Mouse (Mus musculus): ENCODE measurements around the gene Pde10a. TPM values are rescaled to one million over a fixed set of nuclear protein-coding genes. Genes with fewer than 3 reads are reported as not detected.

The Pde10a gene
- total RNA-seq (2014; rRNA removed) (37.8 and 38.5 TPM in 2 replicates), polyA plus RNA-seq (2015; fragmentation: Nextera tagmentation; extraction: Ambion mirVana) (8.2 and 8.4 TPM in 2 replicates)

DNA sequence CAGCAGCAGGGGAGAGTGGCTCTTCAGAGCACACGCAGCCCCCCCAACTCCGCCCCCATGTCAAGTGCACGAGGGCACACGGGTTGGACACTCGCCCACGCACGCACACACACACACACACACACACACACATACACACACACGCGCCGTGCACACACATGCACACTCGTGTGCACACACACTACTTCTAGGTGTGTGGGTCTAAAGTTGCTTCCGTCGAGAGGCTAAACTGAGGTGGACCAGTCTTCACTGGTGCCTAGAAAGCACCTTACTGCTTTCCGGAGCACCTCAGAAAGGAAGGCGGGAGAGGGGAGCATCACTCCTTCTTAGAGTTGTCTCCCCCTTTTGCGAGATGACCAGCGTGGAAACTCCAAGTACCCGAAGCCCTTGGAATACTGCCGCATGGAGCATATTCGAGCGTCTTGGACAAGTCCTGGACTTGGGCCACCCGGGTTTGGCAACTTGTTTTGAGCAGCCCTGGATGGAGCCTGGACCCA is at the start of gene Pde10a:
TSS of gene Pde10a (plus strand) at position 148 of the 497 bp plus-strand sequence.
- peak within 1 kb of the TSS; percentile 52 for H3K4me3 ChIP-seq (ENCODE audit: low read length)
- 2% methylated on average over 22 of the region's 22 CpGs for WGBS
- H3K4me2 ChIP-seq (ENCODE audit: low read depth, low read length): peak within 1 kb of the TSS; percentile 91
- peak within 1 kb of the TSS; percentile 57 for H3K9ac ChIP-seq (replicated peaks; ENCODE audit: low read length)
- no peaks in the 10 kb centered on the region for H3K9me3 ChIP-seq (ENCODE audit: low read length)
- H3K36me3 ChIP-seq (ENCODE audit: insufficient read depth, low read length): no peaks in the 10 kb centered on the region
- DNase-seq (ENCODE audit: low spot score): peak; percentile 61
- H3K27ac ChIP-seq: peak within 1 kb of the TSS; percentile 86
- ATAC-seq: no peak; the same call in 1 of the 2 replicates
- H3K4me1 ChIP-seq (ENCODE audit: insufficient read depth, low read length): peaks cover 13% of the 10 kb centered on the region
- no peak for TF ChIP-seq CTCF (IDR thresholded peaks at IDR 0.05; ENCODE audit: low read depth)
- no peaks in the 10 kb centered on the region for H3K27me3 ChIP-seq (ENCODE audit: insufficient read depth, low read length)

DNA sequence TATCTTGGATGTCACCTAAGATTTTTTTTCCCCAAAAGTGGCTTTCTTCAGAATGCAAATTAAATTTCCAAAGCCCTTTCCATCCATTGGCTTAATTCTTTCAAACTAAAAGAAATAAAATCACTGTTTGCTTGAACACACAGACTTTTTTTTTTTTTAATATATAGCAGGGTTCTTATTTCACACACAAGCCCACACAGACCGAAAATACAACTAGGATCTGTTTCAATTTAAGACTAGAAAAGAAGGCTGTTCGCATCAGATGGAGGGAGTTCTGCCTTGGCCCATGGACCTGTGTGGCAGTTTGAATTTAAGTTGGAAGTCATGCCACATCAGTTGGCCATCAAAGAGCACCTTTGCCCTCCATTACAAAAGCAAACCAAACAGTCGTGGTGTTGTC is 46.6 kb upstream of the Pde10a start:
- Histone ChIP-seq H3K4me1 (ENCODE audit: insufficient read depth, low read length) (no peaks in the 10 kb centered on the region), H3K36me3 (ENCODE audit: insufficient read depth, low read length) (no peaks in the 10 kb centered on the region), H3K9me3 (ENCODE audit: low read length) (no peaks in the 10 kb centered on the region), H3K27me3 (ENCODE audit: insufficient read depth, low read length) (no peaks in the 10 kb centered on the region), H3K27ac (no peak overlapping the region), H3K9ac (replicated peaks; ENCODE audit: low read length) (no peak overlapping the region), H3K4me3 (ENCODE audit: low read length) (no peak overlapping the region), H3K4me2 (ENCODE audit: low read depth, low read length) (no peak overlapping the region)
- no peak for DNase-seq (ENCODE audit: low spot score)
- ATAC-seq: no peak
- TF ChIP-seq CTCF (IDR thresholded peaks at IDR 0.05; ENCODE audit: low read depth): no peak
- 74% methylated on average over 3 of the region's 3 CpGs for WGBS

DNA sequence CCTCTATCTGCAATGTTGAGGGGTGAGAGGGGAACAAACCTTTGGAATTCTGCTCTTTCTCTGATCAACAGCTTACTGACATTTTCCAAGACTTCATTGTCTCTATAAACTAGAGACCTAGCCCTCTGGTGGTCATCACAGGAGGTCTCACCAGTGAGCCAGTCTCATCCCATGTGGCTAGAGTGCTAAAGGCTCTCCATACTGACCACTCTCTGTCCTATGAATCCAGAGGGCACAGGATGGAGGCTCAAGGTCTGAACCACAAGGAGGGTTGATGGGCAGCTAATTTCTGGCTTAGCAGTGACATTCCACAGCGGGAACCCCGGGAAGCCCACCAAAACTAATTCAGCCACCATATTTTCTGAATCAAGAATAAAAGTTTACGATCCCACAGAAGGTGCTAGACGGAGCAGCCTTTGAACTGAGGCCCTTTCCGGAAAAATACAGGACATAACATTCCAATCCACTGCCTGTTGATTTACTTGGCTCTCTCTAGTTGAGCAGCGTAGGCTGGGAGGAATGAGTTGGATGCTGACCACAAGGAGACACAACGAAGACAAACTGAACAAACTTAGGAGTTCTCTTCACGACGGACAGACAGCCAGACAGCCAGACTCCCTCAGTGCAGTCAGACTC is 45.6 kb upstream of the Pde10a start:
- Histone ChIP-seq H3K9me3 (ENCODE audit: low read length) (no peaks in the 10 kb centered on the region), H3K4me1 (ENCODE audit: insufficient read depth, low read length) (no peaks in the 10 kb centered on the region), H3K36me3 (ENCODE audit: insufficient read depth, low read length) (no peaks in the 10 kb centered on the region), H3K4me2 (ENCODE audit: low read depth, low read length) (no peak overlapping the region), H3K27ac (no peak overlapping the region), H3K9ac (replicated peaks; ENCODE audit: low read length) (no peak overlapping the region), H3K27me3 (ENCODE audit: insufficient read depth, low read length) (no peaks in the 10 kb centered on the region), H3K4me3 (ENCODE audit: low read length) (no peak overlapping the region)
- ATAC-seq (no peak), DNase-seq (ENCODE audit: low spot score) (no peak)
- no peak for TF ChIP-seq CTCF (IDR thresholded peaks at IDR 0.05; ENCODE audit: low read depth)
- 85% methylated on average over 9 of the region's 9 CpGs for WGBS

DNA sequence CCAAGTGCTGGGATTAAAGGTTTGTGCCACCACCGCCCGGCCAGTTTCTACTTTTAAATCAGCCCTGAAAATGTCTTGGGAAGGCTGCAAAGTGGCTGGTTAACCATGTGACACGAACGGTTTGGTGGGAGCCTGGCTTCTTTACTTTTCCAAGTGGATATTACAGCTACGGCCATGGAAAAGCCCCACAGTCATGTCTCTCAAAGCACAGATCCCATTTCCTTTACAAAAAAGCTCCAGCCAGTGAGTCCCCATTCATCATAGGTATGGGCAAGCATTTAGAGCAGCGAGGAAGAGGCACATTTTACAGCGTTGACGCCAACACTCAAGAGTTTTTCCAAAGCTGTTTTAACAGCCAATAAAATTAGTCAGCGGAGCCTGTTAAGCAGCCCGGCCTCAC is 43.4 kb upstream of the Pde10a start:
- WGBS: 84% methylated on average over 10 of the region's 10 CpGs
- H3K27ac ChIP-seq: no peak overlapping the region
- no peak overlapping the region for H3K9ac ChIP-seq (replicated peaks; ENCODE audit: low read length)
- ATAC-seq (no peak), DNase-seq (ENCODE audit: low spot score) (no peak)
- no peak overlapping the region for H3K4me2 ChIP-seq (ENCODE audit: low read depth, low read length)
- no peak overlapping the region for H3K4me3 ChIP-seq (ENCODE audit: low read length)
- H3K27me3 ChIP-seq (ENCODE audit: insufficient read depth, low read length): no peaks in the 10 kb centered on the region
- no peaks in the 10 kb centered on the region for H3K9me3 ChIP-seq (ENCODE audit: low read length)
- no peak for TF ChIP-seq CTCF (IDR thresholded peaks at IDR 0.05; ENCODE audit: low read depth)
- no peaks in the 10 kb centered on the region for H3K36me3 ChIP-seq (ENCODE audit: insufficient read depth, low read length)
- no peaks in the 10 kb centered on the region for H3K4me1 ChIP-seq (ENCODE audit: insufficient read depth, low read length)

DNA sequence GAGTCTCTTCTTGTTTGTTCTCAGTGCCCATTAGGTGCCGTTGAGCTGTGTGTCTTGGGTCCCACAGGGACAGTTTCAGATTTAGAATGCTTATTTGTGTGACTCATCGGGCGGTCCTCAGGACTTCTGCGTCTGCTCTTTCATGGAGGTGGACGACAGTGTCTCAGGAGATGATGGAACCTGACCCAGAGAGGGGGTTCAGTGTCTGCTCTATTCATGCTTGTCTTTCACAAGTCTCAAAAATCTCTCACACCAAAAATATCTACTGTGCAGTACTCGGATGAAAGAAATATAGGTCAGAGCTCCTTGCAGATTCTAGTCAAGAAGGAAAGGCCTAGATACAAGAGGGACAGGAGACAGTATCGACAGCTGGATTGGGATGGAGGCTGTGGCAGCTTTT is 42.3 kb upstream of the Pde10a start:
- no peaks in the 10 kb centered on the region for H3K36me3 ChIP-seq (ENCODE audit: insufficient read depth, low read length)
- no peak for TF ChIP-seq CTCF (IDR thresholded peaks at IDR 0.05; ENCODE audit: low read depth)
- H3K27me3 ChIP-seq (ENCODE audit: insufficient read depth, low read length): no peaks in the 10 kb centered on the region
- no peak for DNase-seq (ENCODE audit: low spot score)
- no peak overlapping the region for H3K27ac ChIP-seq
- H3K9me3 ChIP-seq (ENCODE audit: low read length): no peaks in the 10 kb centered on the region
- 82% methylated on average over 7 of the region's 7 CpGs for WGBS
- no peak overlapping the region for H3K9ac ChIP-seq (replicated peaks; ENCODE audit: low read length)
- H3K4me2 ChIP-seq (ENCODE audit: low read depth, low read length): no peak overlapping the region
- no peak overlapping the region for H3K4me3 ChIP-seq (ENCODE audit: low read length)
- no peak for ATAC-seq
- H3K4me1 ChIP-seq (ENCODE audit: insufficient read depth, low read length): no peaks in the 10 kb centered on the region

DNA sequence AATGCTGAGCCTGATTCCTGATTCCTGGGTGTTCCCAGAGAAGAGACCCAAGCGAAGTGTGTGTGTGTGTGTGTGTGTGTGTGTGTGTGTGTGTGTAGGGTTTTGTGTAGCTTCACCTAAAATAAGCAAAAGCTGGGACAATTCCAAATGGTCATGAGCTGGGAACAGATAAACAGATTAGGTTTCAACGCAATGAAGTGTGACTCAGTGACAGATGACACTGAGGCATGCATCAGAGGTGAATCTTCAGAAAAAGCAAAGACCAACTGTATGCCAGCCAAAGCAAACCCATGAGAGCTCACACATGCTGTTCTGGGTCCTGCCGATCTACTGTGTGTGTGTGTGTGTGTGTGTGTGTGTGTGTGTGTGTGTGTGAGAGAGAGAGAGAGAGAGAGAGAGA is 40.9 kb upstream of the Pde10a start:
- Histone ChIP-seq H3K9me3 (ENCODE audit: low read length) (no peaks in the 10 kb centered on the region), H3K36me3 (ENCODE audit: insufficient read depth, low read length) (no peaks in the 10 kb centered on the region), H3K27ac (no peak overlapping the region), H3K4me2 (ENCODE audit: low read depth, low read length) (no peak overlapping the region), H3K9ac (replicated peaks; ENCODE audit: low read length) (no peak overlapping the region), H3K4me3 (ENCODE audit: low read length) (no peak overlapping the region), H3K27me3 (ENCODE audit: insufficient read depth, low read length) (no peaks in the 10 kb centered on the region), H3K4me1 (ENCODE audit: insufficient read depth, low read length) (no peaks in the 10 kb centered on the region)
- no peak for DNase-seq (ENCODE audit: low spot score)
- ATAC-seq: no peak
- WGBS: 69% methylated on average over 3 of the region's 3 CpGs
- TF ChIP-seq CTCF (IDR thresholded peaks at IDR 0.05; ENCODE audit: low read depth): no peak

DNA sequence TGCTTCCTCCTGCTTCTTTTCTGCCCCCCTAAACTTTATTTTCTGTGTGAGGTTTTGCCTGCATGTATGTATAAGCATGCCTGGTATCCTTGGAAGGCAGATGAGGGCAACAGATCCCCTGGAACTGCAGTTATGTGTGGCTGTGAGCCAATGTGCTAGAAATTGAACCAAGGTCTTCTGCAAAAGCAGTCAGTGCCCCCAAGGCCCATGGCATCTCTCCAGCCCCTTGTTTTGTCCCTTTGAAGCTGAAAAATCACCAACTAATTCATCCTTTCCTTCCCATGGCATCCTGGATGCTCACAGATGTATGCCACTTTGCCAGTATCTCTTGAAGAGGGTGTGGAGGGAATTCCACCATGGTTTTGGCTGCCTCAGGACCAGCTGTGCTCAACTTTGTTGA is 40.0 kb upstream of the Pde10a start:
- H3K27ac ChIP-seq: no peak overlapping the region
- TF ChIP-seq CTCF (IDR thresholded peaks at IDR 0.05; ENCODE audit: low read depth): no peak
- DNase-seq (ENCODE audit: low spot score) (no peak), ATAC-seq (no peak)
- H3K4me2 ChIP-seq (ENCODE audit: low read depth, low read length): no peak overlapping the region
- H3K4me3 ChIP-seq (ENCODE audit: low read length): no peak overlapping the region
- H3K36me3 ChIP-seq (ENCODE audit: insufficient read depth, low read length): no peaks in the 10 kb centered on the region
- no peaks in the 10 kb centered on the region for H3K4me1 ChIP-seq (ENCODE audit: insufficient read depth, low read length)
- no peaks in the 10 kb centered on the region for H3K27me3 ChIP-seq (ENCODE audit: insufficient read depth, low read length)
- H3K9me3 ChIP-seq (ENCODE audit: low read length): no peaks in the 10 kb centered on the region
- H3K9ac ChIP-seq (replicated peaks; ENCODE audit: low read length): no peak overlapping the region

Measured in hindbrain, postnatal 0 days (tissue).